Mouse (Mus musculus) adrenal gland, postnatal 25 days (tissue): ENCODE results near the gene Cdk9. TPM values are rescaled to one million over a fixed set of nuclear protein-coding genes. Genes with fewer than 3 reads are reported as not detected.

Experiments used
- DNase-seq: peaks from one replicate; pipeline ENCODE4 v3.0.0; 2021; ENCODE audit warnings: mixed read lengths
- total RNA-seq: library from RNA; stranded (reverse); gene quantifications from 2 replicates; pipeline ENCODE4 v1.2.3, GENCODE M21; 2021

The Cdk9 gene
- total RNA-seq, 1 experiment from 2014 or later = 96.8 TPM

- no peak for DNase-seq
Observed at GRCm38 (mm10) chr2:32705018-32705417, 7.9 kb downstream of the Cdk9 start.

GRCm38 (mm10) chr2:32704021-32704421, 8.9 kb downstream of the Cdk9 start, which contains the start of gene Fpgs:
Gene Fpgs, minus strand, starts transcription at chr2:32704145.
- DNase-seq = no peak

GRCm38 (mm10) chr2:32703046-32703445, 9.8 kb downstream of the Cdk9 start:
- DNase-seq = no peak

- no peak for DNase-seq
Observed at GRCm38 (mm10) chr2:32700966-32701743, 11.7 kb downstream of the Cdk9 start.

- DNase-seq = no peak
Observed at GRCm38 (mm10) chr2:32699680-32700079, 13.2 kb downstream of the Cdk9 start.

GRCm38 (mm10) chr2:32694691-32695090, 18.2 kb downstream of the Cdk9 start:
- no peak for DNase-seq

- peak; percentile 93 for DNase-seq
Observed at GRCm38 (mm10) chr2:32693823-32694411, 19.0 kb downstream of the Cdk9 start.

- no peak for DNase-seq
Observed at GRCm38 (mm10) chr2:32693282-32693681, 19.6 kb downstream of the Cdk9 start.

- DNase-seq = no peak
Observed at GRCm38 (mm10) chr2:32692496-32692895, 20.4 kb downstream of the Cdk9 start.

GRCm38 (mm10) chr2:32691041-32691440, 21.8 kb downstream of the Cdk9 start:
- no peak for DNase-seq

GRCm38 (mm10) chr2:32689420-32689819, 23.5 kb downstream of the Cdk9 start:
- DNase-seq = peak; percentile 90

GRCm38 (mm10) chr2:32687562-32687961, 25.3 kb downstream of the Cdk9 start:
- DNase-seq = no peak

GRCm38 (mm10) chr2:32686640-32687039, 26.2 kb downstream of the Cdk9 start:
- DNase-seq = no peak

GRCm38 (mm10) chr2:32685807-32686206, 27.1 kb downstream of the Cdk9 start:
- DNase-seq = no peak

GRCm38 (mm10) chr2:32684681-32685428, 28.0 kb downstream of the Cdk9 start:
- no peak for DNase-seq

GRCm38 (mm10) chr2:32683701-32684100, 29.2 kb downstream of the Cdk9 start:
- no peak for DNase-seq

GRCm38 (mm10) chr2:32682721-32683417, 30.0 kb downstream of the Cdk9 start:
- DNase-seq = no peak

GRCm38 (mm10) chr2:32681754-32682153, 31.1 kb downstream of the Cdk9 start:
- DNase-seq = no peak

- no peak for DNase-seq
Observed at GRCm38 (mm10) chr2:32680961-32681650, 31.8 kb downstream of the Cdk9 start.

GRCm38 (mm10) chr2:32680051-32680451, 32.8 kb downstream of the Cdk9 start:
- peak; percentile 64 for DNase-seq

GRCm38 (mm10) chr2:32677683-32678082, 35.2 kb downstream of the Cdk9 start:
- DNase-seq = no peak

- DNase-seq = no peak
Observed at GRCm38 (mm10) chr2:32676821-32677220, 36.1 kb downstream of the Cdk9 start.
